Mouse (Mus musculus): ENCODE results near the gene Sbno2.

Gene Sbno2

DNA sequence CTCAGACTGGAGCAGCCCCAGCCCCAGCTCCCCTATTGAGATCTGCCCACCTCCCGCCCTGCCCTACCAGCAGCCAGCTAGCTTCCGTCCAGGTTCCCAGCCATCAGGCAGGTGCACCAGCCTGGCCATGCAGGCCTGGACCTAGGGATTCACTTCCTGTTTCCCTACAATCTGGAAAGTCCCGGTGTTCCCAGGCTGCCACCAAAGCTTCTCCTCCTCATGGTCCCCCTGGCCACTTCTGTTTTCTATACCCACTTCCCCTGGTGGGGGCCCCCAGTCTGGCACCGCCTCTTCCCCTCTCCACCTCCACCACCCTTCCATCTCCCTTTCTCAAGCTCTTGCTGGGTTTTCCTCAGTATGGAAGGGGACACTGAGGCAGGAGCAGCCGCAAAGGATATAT lies at the start of gene Sbno2:
Gene Sbno2 (minus strand): TSS at position 112 of the 400 bp plus-strand sequence.
- peak; percentile 25 for DNase-seq

DNA sequence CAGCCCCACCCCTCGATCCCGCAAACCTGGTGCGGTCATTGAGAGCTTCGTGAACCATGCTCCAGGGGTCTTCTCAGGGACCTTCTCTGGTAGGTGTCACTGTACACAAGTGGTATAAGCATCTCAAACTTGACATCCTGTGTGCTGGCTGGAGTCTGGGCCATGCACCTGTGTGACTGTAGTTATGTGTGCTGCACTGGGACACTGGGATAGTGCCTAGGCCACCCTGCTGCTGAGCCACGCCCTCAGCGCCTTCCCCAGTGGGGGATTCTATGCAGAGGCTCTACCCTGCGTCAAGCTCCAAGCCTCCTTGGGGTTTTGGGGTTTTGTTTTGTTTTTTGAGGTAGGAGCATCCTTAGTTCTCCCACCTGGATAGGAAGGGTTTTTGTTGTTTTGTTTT lies 49.0 kb upstream of the Sbno2 start:
- DNase-seq: no peak

DNA sequence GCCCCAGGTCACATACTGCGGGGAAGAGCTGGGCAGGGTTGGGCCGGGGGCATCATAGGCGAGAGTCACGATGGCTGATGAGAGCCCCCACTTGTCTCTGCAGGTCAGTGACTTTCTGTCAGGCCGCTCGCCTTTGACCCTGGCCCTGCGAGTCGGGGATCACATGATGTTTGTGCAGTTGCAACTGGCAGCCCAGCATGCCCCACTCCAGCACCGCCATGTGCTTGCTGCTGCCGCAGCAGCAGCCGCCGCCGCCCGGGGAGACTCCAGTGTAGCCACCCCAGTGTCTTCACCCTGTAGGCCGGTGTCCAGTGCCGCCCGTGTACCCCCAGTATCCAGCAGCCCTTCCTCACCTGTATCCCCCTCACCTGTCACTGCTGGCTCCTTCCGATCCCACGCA lies 48.3 kb upstream of the Sbno2 start:
- DNase-seq: no peak

DNA sequence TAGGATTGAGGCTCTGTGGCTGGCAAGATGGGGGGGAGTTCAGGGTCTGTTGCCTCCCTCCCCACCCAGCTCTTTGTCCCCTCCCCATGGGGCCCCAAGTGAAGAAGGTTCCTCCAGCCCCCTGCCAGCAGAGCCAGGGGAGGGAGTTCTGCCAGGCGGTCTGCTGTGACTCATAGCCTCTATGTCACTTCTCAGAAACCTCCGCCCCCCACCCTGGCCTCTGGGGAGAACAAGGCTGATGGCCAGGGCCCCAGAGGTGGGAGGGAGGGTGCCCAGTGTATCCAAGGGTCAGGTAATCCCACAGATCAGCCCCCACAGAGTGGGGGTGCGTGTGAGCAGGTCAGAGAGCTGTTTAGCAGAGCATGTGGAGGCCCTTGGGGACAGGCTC lies 47.5 kb upstream of the Sbno2 start:
- DNase-seq: peak; percentile 75

DNA sequence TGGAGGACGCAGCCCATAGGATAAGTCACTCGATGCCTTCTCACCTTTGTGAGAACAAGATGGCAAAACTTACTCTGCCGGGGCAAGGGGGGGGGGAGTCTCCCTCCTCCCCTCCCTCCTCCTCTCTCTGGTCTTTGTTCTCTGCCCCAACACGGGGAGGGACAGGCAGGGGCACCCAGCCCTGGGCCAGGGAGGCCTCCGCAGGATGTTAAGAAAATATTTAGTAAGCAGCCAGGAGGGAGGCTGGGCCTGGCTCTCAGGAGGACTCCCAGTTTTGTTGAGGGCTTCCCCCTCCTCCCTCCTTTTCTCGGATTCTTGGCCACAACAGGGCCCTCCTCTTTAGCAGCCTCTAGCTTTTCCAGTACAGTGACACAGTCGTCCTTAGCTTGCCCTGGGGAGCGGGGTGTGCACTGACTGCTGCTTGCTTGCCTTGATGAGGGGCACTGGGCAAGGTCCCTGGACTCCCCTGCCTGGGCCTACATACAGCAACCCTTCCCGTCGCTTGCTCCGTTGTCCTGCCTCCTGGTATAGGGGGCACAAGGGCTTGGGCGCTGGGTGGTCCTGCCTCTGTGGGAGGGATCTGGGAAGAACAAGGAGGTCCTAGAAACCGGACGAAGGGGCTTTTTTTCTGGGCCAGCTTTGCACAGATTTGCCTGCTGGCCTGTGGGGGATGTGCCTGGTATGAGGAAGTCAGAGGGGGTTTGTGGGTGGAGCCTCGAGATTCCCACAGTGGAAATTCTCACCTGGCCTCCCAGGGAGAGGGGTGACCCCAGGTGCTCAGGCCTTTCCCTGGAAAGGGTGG lies 46.9 kb upstream of the Sbno2 start:
- peak; percentile 86 for DNase-seq

DNA sequence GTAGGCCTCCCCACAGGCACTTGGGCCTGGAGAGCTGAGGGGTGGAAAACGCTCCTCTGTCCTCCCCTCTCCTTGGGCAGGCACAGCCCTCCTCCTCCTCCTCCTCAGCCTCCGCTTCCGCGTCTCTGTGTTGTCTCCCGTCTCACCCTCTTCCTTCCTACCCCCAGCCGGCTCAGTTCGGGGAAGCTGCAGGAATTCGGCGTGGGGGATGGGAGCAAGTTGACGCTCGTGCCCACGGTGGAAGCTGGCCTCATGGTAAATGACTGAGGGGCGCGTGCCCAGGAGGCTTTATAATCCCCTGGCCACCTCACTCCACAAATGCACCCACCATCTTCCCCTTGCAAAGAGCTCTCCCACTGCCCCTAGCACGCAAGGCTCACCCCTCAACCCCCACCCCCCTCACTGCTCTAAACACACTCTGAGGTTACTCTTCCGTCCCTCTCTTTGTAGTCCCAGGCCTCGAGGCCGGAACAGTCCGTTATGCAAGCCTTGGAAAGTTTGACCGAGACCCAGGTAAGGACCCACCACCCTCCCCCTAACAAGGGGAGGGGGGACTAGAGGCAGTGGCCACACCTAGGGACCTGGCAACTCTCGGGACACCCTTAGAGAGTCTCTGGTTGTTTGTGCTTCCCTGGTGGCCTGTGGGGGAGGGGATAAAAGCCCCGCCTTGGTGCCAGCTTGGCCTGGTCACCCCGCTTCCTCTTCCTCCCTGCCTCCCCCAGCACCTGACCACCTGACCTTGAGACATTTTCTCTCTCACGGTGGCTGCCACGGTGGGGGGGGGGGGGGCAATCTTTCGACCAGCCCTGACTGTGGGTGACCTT lies 46.1 kb upstream of the Sbno2 start:
- peak; percentile 90 for DNase-seq

DNA sequence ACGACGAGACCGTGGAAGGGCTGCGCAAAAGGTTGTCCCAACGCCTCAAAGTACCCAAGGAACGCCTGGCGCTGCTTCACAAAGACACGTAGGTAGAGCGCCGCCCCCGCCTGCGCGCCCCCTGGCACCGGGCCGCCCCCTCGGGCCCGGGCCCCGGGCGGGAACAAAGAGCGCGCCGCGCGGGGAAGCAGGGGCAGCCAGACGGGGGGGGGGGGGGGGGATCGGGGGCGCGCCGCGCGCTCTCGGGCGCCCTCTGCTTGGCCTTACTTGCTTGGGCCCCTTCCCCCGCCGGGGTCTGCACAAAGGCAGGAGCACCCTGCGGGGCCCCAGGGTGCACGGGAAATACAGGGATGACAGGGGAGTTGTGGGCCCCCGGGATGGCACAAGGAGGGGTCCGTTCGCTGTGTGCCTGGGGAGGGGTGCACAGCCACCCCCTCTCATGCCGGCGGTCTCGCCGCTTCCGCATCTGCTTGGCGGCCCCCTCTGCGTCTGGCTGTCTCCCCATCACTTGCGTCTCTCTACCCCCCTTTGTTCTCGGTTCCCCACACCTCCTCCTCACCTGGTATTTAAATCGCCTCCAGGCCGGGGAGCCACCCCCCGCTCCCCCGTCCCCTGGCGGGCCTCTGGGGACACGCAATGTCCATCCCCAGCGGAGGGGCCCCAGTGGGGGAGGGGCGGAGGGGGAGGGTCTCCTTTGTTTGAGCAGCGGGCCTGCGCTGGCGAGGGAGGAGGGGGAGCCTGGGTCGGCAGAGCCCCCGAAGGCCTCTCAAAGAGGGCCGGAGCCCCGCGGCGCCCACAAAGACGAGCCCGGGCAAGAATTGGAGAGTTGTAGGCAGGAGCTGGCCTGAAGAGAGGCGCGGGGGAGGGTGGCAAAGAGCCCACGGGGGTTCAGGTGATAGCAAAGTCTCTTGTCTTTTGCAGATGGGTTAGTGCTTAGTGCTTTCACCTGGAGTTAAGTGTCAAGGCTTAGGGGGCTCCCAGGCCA lies 45.1 kb upstream of the Sbno2 start:
- peak; percentile 76 for DNase-seq

DNA sequence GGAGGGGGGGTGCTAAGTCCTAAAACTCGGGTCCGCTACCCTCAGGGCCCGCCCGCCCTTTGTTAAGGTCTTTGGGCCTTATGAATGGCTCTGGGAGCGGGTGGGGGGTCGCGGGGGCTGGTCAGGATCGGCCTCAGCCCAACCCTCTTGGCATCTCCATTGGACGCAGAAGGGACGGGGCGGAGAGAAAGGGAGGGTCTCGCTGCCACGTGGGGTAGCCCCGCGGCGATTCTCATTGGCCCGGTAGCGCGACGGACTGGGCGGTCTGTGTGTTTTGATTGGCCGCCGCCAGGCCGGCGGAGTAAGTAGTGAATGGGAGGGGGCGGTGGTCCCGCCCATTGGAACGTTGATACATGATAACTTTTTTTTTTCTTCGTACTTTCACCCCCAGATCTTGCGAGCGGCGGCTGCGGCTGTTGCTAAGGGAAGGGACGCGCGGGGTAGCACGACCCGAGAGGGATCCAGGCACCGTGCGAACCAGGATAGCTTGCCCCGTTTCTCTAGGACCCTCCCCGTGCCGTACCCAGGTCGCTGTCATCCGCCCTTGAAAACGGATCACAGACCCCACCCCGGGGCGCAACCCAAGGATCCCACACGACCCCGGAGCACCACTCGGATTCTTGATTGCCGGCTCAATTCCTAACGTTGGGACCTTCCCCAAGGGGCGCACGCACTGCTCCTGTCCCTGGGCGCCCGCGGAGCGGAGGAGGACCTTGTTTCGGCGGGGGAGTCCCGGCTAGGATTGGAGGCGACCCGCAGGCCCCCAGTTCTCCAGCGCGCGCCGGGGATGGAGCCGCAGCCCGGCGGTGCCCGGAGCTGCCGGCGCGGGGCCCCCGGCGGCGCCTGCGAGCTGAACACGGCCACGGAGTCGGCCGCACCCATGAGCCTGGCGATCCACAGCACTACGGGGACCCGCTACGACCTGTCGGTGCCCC lies 44.2 kb upstream of the Sbno2 start:
- DNase-seq: peak; percentile 99

DNA sequence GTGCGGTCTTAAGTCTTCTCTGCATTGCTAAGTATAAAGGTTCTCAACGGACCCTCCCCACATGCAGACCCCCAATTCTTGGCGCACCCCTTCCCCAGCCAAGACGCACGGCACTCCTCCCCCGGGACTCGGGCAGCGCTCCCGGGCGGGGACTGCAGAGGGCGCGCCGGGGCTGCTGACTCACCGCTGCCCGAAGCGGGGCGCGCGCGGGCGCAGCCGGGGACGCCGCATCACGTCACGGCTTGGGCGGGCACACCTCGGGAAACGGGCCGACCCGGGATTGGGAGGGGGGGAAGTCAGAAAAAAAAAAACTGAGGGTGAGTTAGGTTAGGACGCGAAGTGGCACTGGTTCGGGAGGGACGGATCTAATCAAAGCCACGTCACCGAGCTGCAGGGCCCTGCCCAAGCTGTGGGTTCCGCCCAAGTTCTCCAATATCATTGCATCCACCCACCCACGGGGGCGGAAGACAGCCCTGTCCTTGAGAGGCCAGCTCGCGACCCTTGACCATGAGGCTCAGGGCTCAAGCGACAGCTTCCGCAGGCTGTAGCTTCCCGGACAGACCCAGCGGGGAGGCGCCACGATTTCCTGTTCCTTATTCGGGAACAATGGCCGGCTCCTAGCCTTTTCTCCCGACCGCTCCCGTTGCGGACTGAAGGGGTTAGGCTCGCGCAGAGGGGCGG lies 43.4 kb upstream of the Sbno2 start:
- peak; percentile 97 for DNase-seq

DNA sequence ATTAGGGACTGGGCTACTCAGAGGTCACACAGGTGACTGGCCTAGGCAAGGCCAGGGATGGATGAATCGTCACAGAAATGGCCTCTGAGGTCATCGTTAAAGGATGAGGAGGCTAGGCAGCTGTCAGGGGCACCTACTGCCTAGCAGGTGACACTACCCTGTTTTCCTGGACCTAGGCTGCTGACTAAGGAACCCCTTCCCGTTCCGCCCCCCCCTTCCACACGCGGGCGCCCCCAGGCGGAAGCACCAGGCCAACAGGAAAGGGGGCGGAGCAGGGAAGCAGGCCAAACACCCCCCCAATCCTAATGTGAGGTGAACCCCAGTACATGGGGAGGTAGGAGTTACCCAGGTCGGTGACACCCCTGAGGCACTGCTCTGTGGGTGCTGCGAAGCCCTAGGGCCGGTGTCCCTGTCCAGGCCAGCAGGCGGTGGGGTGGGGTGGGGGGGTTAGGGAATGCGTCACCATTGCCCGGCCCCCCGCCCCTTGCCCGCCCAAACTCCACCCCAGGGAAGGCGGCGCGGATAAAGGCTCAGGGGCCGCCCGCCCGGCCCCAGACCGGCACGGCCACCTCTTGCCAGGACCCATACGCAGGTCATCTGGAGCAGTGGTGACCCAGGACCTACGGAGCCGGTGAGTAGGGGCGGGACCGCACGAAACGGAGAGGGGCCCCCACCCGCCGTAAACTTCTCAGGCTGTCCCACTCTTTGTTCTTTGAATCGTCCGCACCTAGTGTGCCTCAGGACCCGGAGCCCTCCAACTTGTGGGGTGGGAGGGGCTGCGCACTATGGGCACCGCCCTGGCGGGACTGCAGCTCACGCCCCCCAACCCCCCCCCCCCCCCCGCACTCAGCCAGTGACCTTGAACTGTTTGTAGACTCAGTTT lies 42.6 kb upstream of the Sbno2 start, which contains the start of gene Midn:
Gene Midn (plus strand): TSS at position 554 of the 883 bp plus-strand sequence.
- DNase-seq: peak; percentile 89

DNA sequence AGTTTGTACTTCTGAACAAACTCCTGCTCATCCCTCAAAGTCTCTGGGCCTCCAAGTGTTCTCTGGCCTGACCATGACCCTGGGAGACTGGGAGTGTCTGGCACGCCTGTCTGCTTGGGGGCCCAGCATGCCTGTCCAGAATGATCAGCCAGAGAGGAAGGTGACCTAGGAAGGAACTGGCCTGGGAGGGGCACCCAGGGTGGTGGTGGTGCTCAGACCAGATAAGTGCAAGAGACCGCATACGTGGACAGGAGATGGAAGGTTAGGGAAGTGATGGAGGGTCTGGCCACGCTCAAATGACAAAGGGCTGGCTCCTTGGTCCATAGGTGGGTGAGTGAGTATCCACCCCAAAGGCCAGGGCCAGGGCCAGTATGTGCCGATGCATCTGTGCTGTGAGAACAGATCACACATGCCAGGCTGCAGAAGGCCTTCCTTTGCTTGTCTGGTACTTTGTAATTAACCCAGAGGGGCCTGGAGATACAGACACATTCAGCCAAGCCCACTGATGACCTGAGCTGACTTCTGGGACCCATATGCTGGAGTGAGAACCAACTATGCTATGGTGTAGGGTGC lies 41.9 kb upstream of the Sbno2 start:
- DNase-seq: no peak

DNA sequence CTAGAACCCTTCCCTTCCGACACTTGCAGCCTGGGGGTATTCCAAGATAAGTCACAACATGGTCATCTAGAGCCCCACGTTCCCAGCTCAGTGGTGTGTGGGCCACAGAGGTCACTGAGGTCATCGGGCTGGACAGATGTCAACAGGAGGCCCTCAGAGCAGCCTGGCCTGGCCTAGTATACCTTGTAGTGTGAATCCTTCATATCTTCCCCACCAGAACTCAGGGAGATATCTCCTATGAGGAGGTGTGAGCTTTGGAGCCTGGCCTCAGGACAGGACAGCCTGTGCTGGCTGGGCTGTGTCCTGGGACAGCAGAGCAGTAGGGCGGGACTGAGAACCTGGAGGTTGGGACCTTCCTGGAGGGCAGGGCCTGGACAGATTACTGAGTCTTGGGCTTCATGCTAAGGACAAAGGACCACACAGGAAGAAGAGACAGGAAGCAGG lies 41.2 kb upstream of the Sbno2 start:
- no peak for DNase-seq

DNA sequence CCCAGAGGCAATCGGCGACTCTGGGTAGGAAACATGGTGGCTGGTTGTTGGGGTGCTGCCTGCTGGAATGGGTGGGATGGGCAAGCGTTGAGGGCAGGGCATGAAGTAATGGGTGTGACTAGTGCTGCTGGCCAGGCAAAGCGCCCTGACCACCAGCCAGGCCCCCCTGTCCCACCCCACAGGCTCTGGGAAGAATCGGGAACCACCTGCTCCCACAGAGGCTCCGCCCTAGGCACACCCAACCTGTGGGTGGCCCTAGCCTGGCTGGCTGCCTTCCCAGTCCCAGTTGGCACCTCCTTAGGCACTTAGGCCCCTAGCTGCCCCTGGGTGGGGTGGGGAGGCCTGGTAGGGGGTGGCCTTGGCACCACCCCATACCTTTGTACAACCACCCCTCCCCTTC lies 40.5 kb upstream of the Sbno2 start:
- peak; percentile 70 for DNase-seq

DNA sequence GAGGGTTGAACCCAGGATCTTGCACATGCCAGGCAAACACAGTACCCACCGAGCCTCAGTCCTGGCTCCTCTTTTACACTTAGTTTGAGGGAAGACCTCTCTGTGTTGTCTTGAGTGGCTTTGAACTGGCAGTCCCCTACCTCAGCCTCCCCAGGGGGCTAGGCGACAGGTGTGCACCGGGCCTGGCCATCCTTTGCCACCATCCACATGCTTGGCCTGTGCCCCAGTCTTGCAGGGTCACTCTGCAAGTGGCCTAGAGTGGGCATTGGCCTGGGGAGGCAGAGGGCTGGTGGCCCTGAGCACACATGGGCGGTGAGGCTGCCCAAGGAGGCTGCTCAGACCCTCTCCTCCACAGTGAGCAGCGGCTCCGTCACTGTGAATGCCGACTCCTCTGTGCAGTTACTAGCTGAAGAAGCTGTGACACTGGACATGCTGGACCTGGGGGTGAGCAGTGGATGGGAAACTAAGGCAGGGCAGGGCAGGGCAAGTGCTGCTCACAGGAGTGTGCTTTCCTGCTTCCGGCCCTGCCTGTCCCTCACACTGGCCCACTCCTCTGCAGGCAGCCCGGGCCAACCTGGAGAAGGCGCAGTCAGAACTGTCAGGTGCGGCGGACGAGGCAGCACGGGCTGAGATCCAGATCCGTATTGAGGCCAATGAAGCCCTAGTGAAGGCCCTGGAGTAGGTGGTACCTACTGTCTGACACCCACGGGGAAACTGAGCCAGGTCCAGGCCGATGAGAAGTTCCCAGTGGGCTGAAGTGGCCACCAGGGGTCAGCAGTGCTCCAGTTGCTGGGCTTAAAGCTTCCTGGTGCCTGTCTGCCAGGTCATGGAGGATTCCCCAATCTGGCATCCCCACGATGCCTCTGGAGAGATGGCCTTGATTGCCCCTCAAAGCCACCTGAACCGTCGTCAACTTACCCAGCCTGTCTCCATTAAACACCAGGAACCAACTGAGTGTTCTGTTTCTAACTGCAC lies 39.8 kb upstream of the Sbno2 start:
- DNase-seq: peak; percentile 86

DNA sequence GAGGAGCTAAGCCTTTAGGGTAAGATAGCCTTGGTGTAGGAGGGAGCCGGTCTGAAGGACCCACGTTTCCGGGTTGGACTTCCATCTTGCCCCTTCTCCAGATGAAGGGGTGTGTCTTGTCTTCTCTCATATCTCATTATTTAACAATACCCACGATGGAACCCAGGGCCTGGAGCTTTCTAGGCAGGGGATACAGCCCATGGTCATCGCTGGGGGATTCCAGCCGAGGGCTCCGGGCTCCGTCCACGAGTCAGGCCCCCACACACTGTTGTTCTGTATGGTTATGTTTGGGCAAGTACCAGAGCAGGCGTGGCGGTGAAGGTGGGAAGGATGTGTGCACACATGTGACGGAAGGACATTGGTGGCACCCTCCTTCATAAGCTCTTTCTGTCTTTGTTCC lies 38.8 kb upstream of the Sbno2 start:
- peak; percentile 7 for DNase-seq

DNA sequence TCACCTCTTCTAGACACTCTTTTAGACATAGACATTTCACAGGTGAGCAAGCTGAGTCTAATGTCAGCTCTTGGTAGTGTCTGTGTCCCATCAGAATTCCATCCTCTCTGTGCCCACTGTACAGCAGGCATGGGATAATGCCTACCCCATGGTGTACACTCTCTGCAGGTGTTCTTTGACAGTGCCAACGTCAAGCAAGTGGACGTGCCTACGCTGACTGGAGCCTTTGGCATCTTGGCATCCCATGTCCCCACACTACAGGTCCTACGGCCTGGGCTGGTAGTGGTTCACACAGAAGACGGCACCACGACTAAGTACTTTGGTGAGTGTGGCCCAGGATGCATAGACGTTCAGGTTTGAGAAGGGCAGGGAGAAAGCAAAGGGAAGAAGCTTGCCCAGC lies 38.3 kb upstream of the Sbno2 start:
- no peak for DNase-seq

DNA sequence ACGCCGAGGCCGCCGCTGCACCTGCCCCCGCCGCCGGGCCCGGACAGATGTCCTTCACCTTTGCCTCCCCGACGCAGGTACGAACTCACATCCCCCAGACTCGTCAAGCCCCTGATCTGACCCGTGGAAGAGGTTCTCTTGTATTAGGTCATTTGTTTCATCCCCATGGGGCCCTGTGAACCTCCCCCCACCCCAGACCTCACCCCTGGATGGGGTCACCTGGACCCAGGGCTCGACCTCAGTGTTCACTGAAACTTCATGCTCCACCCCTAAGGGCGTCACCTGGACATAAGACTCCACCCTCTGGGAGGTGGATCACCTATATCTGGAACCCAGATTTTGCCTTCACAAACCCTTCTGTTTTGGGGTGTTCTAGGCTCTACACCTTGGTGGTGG lies 37.2 kb upstream of the Sbno2 start:
- peak; percentile 61 for DNase-seq

DNA sequence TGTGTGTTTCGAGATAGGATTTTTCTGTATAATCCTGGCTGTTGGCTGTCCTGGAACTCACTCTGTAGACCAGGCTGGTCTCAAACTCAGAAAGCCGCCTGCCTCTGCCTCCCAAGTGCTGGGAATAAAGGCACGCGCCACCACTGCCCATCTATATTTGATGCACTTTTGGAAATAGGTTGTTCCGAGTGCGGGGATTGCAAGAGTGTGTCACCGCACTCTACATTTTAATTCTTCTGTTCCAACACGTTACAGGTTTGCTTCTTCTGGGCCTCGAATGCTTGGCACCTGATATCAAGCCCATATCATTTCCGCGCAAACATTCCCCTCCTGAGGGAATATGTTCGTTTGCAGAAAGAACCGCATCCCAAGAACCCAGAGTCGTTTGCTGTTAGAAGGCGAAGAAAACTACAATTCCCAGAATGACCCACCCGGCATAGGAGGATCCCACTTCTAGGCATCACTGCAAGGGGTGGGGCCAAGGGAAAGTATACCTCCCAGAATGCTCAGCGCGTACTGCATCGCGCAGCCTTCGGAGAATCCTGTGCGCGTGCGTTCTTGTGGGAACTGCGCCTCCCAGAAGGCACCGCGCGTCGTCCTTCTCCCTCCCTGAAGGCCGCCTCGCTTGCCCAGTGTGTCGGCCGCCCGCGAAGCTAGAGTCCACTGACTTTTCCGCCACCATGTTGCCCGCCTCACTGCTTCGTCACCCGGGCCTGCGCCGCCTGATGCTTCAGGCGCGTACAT lies 36.6 kb upstream of the Sbno2 start:
- DNase-seq: peak; percentile 99
